In the genomic region with DNA sequence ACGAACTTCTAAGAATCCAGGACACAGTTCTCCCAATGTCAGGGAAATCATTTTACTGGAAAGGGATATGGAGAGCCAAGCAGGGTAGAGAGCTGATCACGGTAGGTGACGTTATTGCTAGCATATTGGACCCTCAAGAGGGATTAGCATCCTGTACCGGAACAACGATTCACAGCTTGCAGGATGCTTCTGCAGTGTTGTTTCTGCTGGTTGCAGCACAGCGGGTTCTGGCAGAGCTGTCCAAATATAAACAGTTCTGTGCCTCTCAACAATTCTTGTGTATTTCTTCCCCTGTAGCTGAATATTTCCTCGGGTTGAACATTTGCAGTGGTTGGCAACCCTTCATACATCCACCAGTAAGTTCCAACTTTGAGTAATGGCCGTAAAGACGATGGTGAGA, we compare ENCODE assay signal across 17 mouse cellular contexts.
DNase-seq lines count a peak whose midpoint lies in the region; ATAC-seq lines count a peak whose summit lies in the region.
"Had no signal": no experiment of that assay in that cellular context is flagged by ENCODE, and none has a peak within 500 bp of the region (broad histone marks: within the 10 kb centered on the region; RNA-seq: fewer than 3 reads in every experiment).

No protein-coding gene starts in this region.

- no peak overlapping the region for H3K27ac ChIP-seq in hindbrain, embryonic 10.5 days
- H3K27ac ChIP-seq in kidney, embryonic 16.5 days (ENCODE audit: low read length), result no peak overlapping the region
- H3K27ac ChIP-seq: embryonic facial prominence, embryonic 13.5 days; forebrain, embryonic 13.5 days; heart, adult 2 months; hindbrain, embryonic 15.5 days had no signal

- no peaks in the 10 kb centered on the region for H3K36me3 ChIP-seq in megakaryocyte, embryonic 14.5 days (replicated peaks; ENCODE audit: low read length)
- no peaks in the 10 kb centered on the region for H3K36me3 ChIP-seq in hindbrain, embryonic 10.5 days
- H3K36me3 ChIP-seq in kidney, embryonic 16.5 days (ENCODE audit: insufficient read depth, low read length), result no peaks in the 10 kb centered on the region
- H3K36me3 ChIP-seq: embryonic facial prominence, embryonic 13.5 days; hindbrain, embryonic 15.5 days had no signal

- 92% methylated on average over 9 of the region's 9 CpGs for WGBS in hindbrain, embryonic 10.5 days
- WGBS in kidney, embryonic 16.5 days, result 88% methylated on average over 9 of the region's 9 CpGs

- H3K9me3 ChIP-seq in megakaryocyte, embryonic 14.5 days, result 0 out of 2 replicates have a peak, but pooled peaks cover 3% of the 10 kb centered on the region
- H3K9me3 ChIP-seq in hindbrain, embryonic 10.5 days, result no peaks in the 10 kb centered on the region
- 0 out of 2 replicates have a peak, but pooled peaks cover 3% of the 10 kb centered on the region for H3K9me3 ChIP-seq in kidney, embryonic 16.5 days (ENCODE audit: low read length)
- H3K9me3 ChIP-seq: embryonic facial prominence, embryonic 13.5 days; forebrain, embryonic 13.5 days; hindbrain, embryonic 15.5 days had no signal

- H3K4me3 ChIP-seq in megakaryocyte, embryonic 14.5 days (replicated peaks), result peak overlapping the region; percentile 38
- no peak overlapping the region for H3K4me3 ChIP-seq in hindbrain, embryonic 10.5 days
- H3K4me3 ChIP-seq in kidney, embryonic 16.5 days (ENCODE audit: low read length), result no peak overlapping the region
- H3K4me3 ChIP-seq: embryonic facial prominence, embryonic 13.5 days; forebrain, embryonic 13.5 days; heart, adult 2 months; hindbrain, embryonic 15.5 days had no signal

- H3K9ac ChIP-seq in kidney, embryonic 16.5 days (replicated peaks; ENCODE audit: low read length), result no peak overlapping the region
- H3K9ac ChIP-seq: embryonic facial prominence, embryonic 13.5 days; forebrain, embryonic 13.5 days; forebrain, postnatal 0 days; hindbrain, embryonic 15.5 days had no signal

- peak; percentile 7 for DNase-seq in cerebellum, adult 8-10 months
- peak; percentile 21 to 35 for DNase-seq in cerebellum, postnatal 14 days
- no peak for DNase-seq in hindbrain, embryonic 10.5 days (ENCODE audit: low spot score)
- DNase-seq in MN1 (ENCODE audit: low spot score), result no peak
- DNase-seq: adrenal gland, adult 8-10 months; forebrain, postnatal 0 days; gastrocnemius, postnatal 14 days; heart, adult 2 months; kidney, adult 2 months had no signal

- ATAC-seq in megakaryocyte, adult 5-6 weeks (ENCODE audit: poor library complexity, severe bottlenecking), result no peak
- ATAC-seq in kidney, embryonic 16.5 days (ENCODE audit: low FRiP score, low TSS enrichment), result no peak
- ATAC-seq: forebrain, embryonic 13.5 days; forebrain, postnatal 0 days; intestine, embryonic 16.5 days had no signal

- no peak overlapping the region for H3K4me2 ChIP-seq in kidney, embryonic 16.5 days (replicated peaks; ENCODE audit: low read depth, low read length)
- H3K4me2 ChIP-seq: embryonic facial prominence, embryonic 13.5 days; forebrain, embryonic 13.5 days; heart, embryonic 11.5 days; hindbrain, embryonic 15.5 days had no signal

- H3K4me1 ChIP-seq in megakaryocyte, embryonic 14.5 days, result no peaks in the 10 kb centered on the region
- no peaks in the 10 kb centered on the region for H3K4me1 ChIP-seq in hindbrain, embryonic 10.5 days (replicated peaks)
- no peaks in the 10 kb centered on the region for H3K4me1 ChIP-seq in kidney, embryonic 16.5 days (ENCODE audit: insufficient read depth, low read length)
- H3K4me1 ChIP-seq: embryonic facial prominence, embryonic 13.5 days; forebrain, embryonic 13.5 days; hindbrain, embryonic 15.5 days had no signal

- no peaks in the 10 kb centered on the region for H3K27me3 ChIP-seq in megakaryocyte, embryonic 14.5 days (replicated peaks)
- no peaks in the 10 kb centered on the region for H3K27me3 ChIP-seq in hindbrain, embryonic 10.5 days (ENCODE audit: insufficient read depth, poor library complexity, severe bottlenecking)
- no peaks in the 10 kb centered on the region for H3K27me3 ChIP-seq in kidney, embryonic 16.5 days (ENCODE audit: insufficient read depth, low read length)
- H3K27me3 ChIP-seq: embryonic facial prominence, embryonic 13.5 days; forebrain, embryonic 13.5 days; hindbrain, embryonic 15.5 days had no signal

Comparison
In these comparisons a context has a peak if more than half of its experiments do, and no peak if none do; other contexts are left out.
1. DNase-seq: peak in cerebellum, adult 8-10 months (single experiment) and cerebellum, postnatal 14 days (2 of 2); none in hindbrain, embryonic 10.5 days (single experiment) and MN1 (single experiment).